Mouse (Mus musculus): Measurements from ENCODE around the gene Chd5. TPM values are rescaled to one million over a fixed set of nuclear protein-coding genes. Genes with fewer than 3 reads are reported as not detected.

The Chd5 gene
- under 1 TPM; 0.50 to 0.61 TPM for total RNA-seq (2023)

GRCm38 (mm10) chr4:152338419-152339292 lies at the start of gene Chd5:
Gene Chd5 (plus strand): TSS chr4:152338651.

DNA sequence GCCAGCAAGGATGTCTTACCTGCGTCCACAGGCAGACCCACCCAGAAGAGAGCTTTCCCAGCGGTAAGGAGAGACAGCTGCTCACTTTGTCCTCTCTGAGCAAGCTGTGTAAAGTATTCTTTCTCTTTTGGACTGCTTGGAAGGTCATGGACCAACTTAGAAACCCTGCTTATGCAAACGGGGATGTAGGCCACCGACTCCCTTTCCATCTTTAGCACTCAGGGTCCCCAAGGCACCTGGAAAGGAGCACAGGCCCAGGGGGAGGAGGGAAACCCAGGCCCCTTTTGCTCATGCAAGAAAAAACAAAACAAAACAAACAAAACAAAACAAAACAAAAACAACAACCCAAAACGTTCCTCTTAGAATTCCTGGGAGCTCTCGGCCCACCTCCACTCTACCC lies 46.9 kb upstream of the Chd5 start, which contains the start of gene Hes3:
Gene Hes3, minus strand, starts transcription at position 101 of the 400 bp plus-strand sequence.

DNA sequence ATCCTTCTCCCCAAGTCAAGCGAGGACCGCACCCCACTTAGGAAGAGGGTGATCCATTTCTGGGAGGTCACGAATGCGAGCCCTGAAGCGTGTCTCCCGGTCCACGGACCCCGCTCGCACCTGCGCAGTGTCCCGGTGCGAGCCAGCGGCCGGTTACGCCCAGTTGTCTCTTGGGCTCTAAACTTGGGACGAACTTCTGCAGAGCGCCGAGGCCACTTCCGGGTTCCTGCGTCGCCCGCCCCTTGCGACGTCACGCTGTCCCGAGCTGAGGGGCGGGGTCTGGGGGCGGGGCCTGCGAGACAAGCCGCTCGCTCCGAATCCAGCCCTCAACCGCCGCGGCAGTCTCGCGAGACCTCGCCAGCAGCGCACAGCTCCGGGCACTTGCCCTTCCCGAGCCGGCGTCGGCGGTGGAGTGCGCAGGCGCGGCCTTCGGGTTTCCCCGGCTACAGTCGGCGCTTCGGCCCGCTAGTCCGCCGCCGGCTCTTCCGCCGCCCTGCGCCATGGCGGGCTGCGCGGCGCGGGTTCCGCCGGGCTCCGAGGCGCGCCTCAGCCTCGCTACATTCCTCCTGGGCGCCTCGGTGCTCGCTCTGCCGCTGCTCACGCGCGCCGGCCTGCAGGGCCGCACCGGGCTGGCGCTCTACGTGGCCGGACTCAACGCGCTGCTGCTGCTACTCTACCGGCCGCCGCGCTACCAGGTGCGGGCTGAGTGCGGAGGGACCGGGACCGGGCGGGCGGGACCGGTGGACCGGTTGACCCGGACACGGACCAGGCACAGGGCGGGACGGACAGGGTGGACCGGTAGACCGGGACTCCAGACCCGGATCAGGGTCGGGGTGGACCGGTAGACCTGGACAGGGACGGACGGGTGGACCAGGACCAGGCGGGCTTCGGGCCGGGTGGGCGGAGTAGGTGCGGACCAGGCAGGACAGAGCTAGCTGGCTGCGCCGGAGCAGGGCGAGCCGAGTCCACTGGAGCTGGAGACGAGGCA lies 41.3 kb upstream of the Chd5 start, which contains the start of gene Icmt:
Gene Icmt, plus strand, starts transcription at position 354 of the 988 bp plus-strand sequence.

DNA sequence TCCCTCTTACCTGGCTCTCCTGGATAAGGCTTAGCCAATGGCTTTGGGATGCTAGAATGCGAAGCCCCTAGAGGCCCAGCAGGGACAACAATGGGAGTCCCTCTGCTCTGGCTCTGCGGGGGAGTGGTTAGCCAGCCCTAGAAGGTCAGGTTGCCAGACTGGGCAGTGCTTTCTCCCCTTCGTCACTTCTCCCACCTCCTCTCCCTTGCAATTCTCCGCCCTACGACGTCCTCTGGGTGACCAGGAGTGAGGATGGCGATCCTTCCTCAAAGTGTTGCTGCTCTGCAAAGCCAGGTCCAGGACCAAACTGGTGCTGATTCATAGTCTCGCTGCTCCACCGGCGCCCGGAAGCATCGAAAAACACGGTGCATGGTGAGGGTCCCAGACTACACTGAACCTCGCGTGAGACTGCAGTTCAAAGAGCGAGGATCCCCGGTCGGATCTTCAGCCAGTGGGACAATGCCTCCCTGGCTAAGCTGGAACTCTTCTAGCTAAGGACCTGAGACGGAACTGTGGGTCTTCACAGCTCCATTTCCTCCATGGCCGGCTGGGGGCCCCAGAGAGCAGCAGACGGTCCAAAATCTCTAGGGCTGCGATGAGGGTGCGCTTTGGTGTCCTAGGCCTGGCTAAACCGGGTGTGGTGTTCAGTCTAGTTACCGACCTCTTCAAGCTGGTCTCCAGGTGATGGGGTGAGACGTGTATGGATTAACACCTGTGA lies 19.8 kb upstream of the Chd5 start, which contains the start of gene Rnf207:
Gene Rnf207, minus strand, starts transcription at position 477 of the 718 bp plus-strand sequence.

DNA sequence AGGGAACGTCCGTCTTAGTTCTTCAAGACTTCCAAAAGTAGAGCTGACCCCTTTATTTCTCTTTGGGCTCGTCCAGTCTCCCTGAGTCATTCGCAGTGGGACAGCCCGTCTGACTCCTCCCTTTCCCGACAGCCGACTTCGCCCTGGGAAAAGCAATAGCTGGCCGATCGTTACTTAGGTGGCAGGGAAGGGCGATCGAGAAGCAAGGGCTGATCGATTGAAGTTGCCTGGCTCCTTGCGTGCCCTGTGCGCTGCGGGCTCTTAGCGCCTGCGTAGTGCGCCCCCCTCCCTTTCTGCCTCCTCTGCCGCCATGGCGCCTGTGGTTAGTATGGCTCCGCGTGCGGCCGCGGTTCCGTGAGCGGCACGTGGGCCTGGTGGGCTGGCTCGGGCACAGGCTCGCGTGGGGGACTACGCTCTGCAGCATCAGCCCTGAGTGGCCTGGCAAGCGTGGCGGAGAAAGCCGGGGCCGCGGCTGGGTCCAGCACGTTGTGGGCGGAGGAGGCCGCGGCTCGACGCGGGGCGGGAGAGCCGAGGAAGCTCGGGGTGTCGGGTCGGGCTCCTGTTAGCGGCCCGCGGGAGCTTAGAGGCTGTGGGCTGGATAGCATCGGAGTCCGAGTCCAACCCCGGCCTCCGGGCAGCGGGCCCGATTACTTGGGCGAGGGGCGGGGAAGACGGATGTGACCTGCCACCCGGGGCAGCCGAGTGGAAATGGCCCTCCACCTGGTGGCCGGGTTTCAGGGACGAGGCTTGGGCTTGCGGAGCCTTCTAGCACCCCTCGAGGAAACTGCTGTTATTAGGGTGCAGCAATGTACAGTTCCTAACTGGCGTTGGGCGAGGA lies 12.7 kb upstream of the Chd5 start, which contains the start of gene Rpl22:
Gene Rpl22, plus strand, starts transcription at position 169 of the 838 bp plus-strand sequence.

Other genes with a start within 250 kb of the Chd5 start
- gene Tnfrsf25, start 222.7 kb upstream of the Chd5 start, total RNA-seq (2023), result under 1 TPM; 0.49 to 0.58 TPM
- gene Espn, start 186.3 kb upstream of the Chd5 start, total RNA-seq (2023), result 1 to 10 TPM; 2.3 to 4.6 TPM
- gene Hes2, start 179.8 kb upstream of the Chd5 start, total RNA-seq (2023), result not detected
- gene Acot7, start 160.5 kb upstream of the Chd5 start, total RNA-seq (2023), result 10 to 100 TPM; 15.6 to 19.8 TPM
- under 1 TPM; 0.24 to 0.73 TPM for gene Gpr153, start 64.4 kb upstream of the Chd5 start, total RNA-seq (2023)
- not detected for gene Hes3, start 47.0 kb upstream of the Chd5 start, total RNA-seq (2023)
- 10 to 100 TPM; 16.3 to 18.7 TPM for gene Icmt, start 41.4 kb upstream of the Chd5 start, total RNA-seq (2023)
- not detected for gene Rnf207, start 19.7 kb upstream of the Chd5 start, total RNA-seq (2023)
- 100 to 1,000 TPM; 515 to 640 TPM for gene Rpl22, start 12.9 kb upstream of the Chd5 start, total RNA-seq (2023)
- gene Nphp4, start 138.1 kb downstream of the Chd5 start, total RNA-seq (2023), result 1 to 10 TPM; 1.0 to 2.4 TPM
- 100 to 1,000 TPM in 1 of 2 experiments, 10 to 100 TPM in 1; 96.6 to 107 TPM for gene Kcnab2, start 139.2 kb downstream of the Chd5 start, total RNA-seq (2023)

Data from monocyte, adult 59 days (primary cell).